In genomic region chr7:49688521-49689399, GRCm38 (mm10) we compare ENCODE assay signal across 17 mouse cellular contexts. TPM values are rescaled to one million over a fixed set of nuclear protein-coding genes. Genes with fewer than 3 reads are reported as not detected.
DNase-seq lines count a peak whose midpoint lies in the region; ATAC-seq and TF ChIP-seq lines count a peak whose summit lies in the region.
"Had no signal": no experiment of that assay in that cellular context is flagged by ENCODE, and none has a peak within 500 bp of the region (broad histone marks: within the 10 kb centered on the region; RNA-seq: fewer than 3 reads in every experiment).

No protein-coding gene starts in this region.

- H3K4me2 ChIP-seq in kidney, embryonic 16.5 days (replicated peaks; ENCODE audit: low read depth, low read length), result no peak overlapping the region
- peak overlapping the region; percentile 12; the same call in 1 of the 2 replicates for H3K4me2 ChIP-seq in stomach, embryonic 14.5 days (replicated peaks; ENCODE audit: low read depth, low read length)
- H3K4me2 ChIP-seq in stomach, postnatal 0 days (replicated peaks; ENCODE audit: low read depth), result no peak overlapping the region
- H3K4me2 ChIP-seq: forebrain, embryonic 15.5 days; hindbrain, embryonic 14.5 days had no signal

- H3K4me1 ChIP-seq in kidney, embryonic 16.5 days (ENCODE audit: insufficient read depth, low read length), result no peaks in the 10 kb centered on the region; the same call in 1 of the 2 replicates
- no peaks in the 10 kb centered on the region for H3K4me1 ChIP-seq in stomach, embryonic 14.5 days (ENCODE audit: control insufficient read depth, insufficient read depth, low read length)
- no peaks in the 10 kb centered on the region for H3K4me1 ChIP-seq in stomach, postnatal 0 days (replicated peaks; ENCODE audit: control insufficient read depth, insufficient read depth)

- peak; percentile 17 for DNase-seq in heart, adult 11 months
- no peak for DNase-seq in heart, adult 8-10 months (ENCODE audit: low spot score)
- DNase-seq in kidney, postnatal 25 days, result no peak
- DNase-seq in stomach, postnatal 0 days (ENCODE audit: low spot score), result no peak
- no peak for DNase-seq in adrenal gland, adult 8-10 months
- DNase-seq: cerebellum, adult 9-10 months; kidney, adult 8-10 months; lung, postnatal 10 days; thymus, adult 2 months had no signal

- H3K36me3 ChIP-seq in kidney, embryonic 16.5 days (ENCODE audit: insufficient read depth, low read length), result no peaks in the 10 kb centered on the region
- H3K36me3 ChIP-seq in stomach, embryonic 14.5 days (ENCODE audit: control insufficient read depth, insufficient read depth, low read length), result no peaks in the 10 kb centered on the region
- H3K36me3 ChIP-seq in stomach, postnatal 0 days (ENCODE audit: control insufficient read depth, insufficient read depth, low read length), result no peaks in the 10 kb centered on the region
- H3K36me3 ChIP-seq: forebrain, embryonic 15.5 days had no signal

- no peak overlapping the region for H3K27ac ChIP-seq in kidney, embryonic 16.5 days (ENCODE audit: low read length)
- no peak overlapping the region for H3K27ac ChIP-seq in stomach, embryonic 14.5 days (ENCODE audit: low read length)
- H3K27ac ChIP-seq in stomach, postnatal 0 days (replicated peaks), result no peak overlapping the region
- H3K27ac ChIP-seq: forebrain, embryonic 15.5 days; hindbrain, embryonic 14.5 days; layer of hippocampus, adult 2 months had no signal

- WGBS in kidney, embryonic 16.5 days, result 5% methylated on average over 10 of the region's 10 CpGs
- 9% methylated on average over 10 of the region's 10 CpGs for WGBS in stomach, embryonic 14.5 days
- 10% methylated on average over 10 of the region's 10 CpGs for WGBS in stomach, postnatal 0 days

- peaks cover 79% of the 10 kb centered on the region for H3K27me3 ChIP-seq in kidney, embryonic 16.5 days (ENCODE audit: insufficient read depth, low read length)
- H3K27me3 ChIP-seq in stomach, embryonic 14.5 days (ENCODE audit: control insufficient read depth, insufficient read depth, low read length), result peaks cover 27% of the 10 kb centered on the region; the same call in 1 of the 2 replicates
- H3K27me3 ChIP-seq in stomach, postnatal 0 days (ENCODE audit: control insufficient read depth, insufficient read depth, low read length), result no peaks in the 10 kb centered on the region

- no peak for TF ChIP-seq CTCF in stomach, postnatal 0 days (IDR thresholded peaks at IDR 0.05; ENCODE audit: low read depth)

- no peak overlapping the region for H3K4me3 ChIP-seq in kidney, embryonic 16.5 days (ENCODE audit: low read length)
- no peak overlapping the region for H3K4me3 ChIP-seq in stomach, embryonic 14.5 days (ENCODE audit: low read depth, low read length)
- H3K4me3 ChIP-seq in stomach, postnatal 0 days (ENCODE audit: low read depth, low read length), result no peak overlapping the region
- H3K4me3 ChIP-seq: forebrain, embryonic 15.5 days; layer of hippocampus, adult 2 months had no signal

- no peak for TF ChIP-seq EP300 in stomach, postnatal 0 days (optimal IDR thresholded peaks at IDR 0.05)

- ATAC-seq in kidney, embryonic 16.5 days (ENCODE audit: low FRiP score, low TSS enrichment), result 0 out of 2 replicates have a peak, but pooled peaks have one; percentile 19
- no peak for ATAC-seq in stomach, embryonic 14.5 days (ENCODE audit: insufficient number of reproducible peaks, insufficient read depth, low FRiP score, low read depth)
- ATAC-seq in stomach, postnatal 0 days (ENCODE audit: low FRiP score, low TSS enrichment), result no peak
- no peak for ATAC-seq in CD4-positive, CD25-positive, alpha-beta regulatory T cell, adult 4 months
- ATAC-seq: forebrain, embryonic 15.5 days had no signal

- H3K9me3 ChIP-seq in kidney, embryonic 16.5 days (ENCODE audit: low read length), result no peaks in the 10 kb centered on the region
- no peaks in the 10 kb centered on the region for H3K9me3 ChIP-seq in stomach, embryonic 14.5 days (ENCODE audit: control insufficient read depth, low read depth, low read length)
- H3K9me3 ChIP-seq in stomach, postnatal 0 days (ENCODE audit: control insufficient read depth, low read length), result no peaks in the 10 kb centered on the region
- H3K9me3 ChIP-seq: forebrain, embryonic 15.5 days had no signal

- no peak overlapping the region for H3K9ac ChIP-seq in kidney, embryonic 16.5 days (replicated peaks; ENCODE audit: low read length)
- no peak overlapping the region for H3K9ac ChIP-seq in stomach, embryonic 14.5 days (replicated peaks; ENCODE audit: low read depth, low read length)
- H3K9ac ChIP-seq in stomach, postnatal 0 days (ENCODE audit: low read length), result no peak overlapping the region
- H3K9ac ChIP-seq: forebrain, embryonic 15.5 days; hindbrain, embryonic 14.5 days had no signal

RNA-seq across cellular contexts. Expression of gene Dbx1, which starts 52.1 kb away (rescaled TPM):
- total RNA-seq in heart, adult 8-10 months (2022), result not detected
- polyA plus RNA-seq in kidney, embryonic 16.5 days (2015; fragmentation: Nextera tagmentation; extraction: Ambion mirVana), result not detected in 2 replicates
- polyA plus RNA-seq in stomach, embryonic 14.5 days (2014; fragmentation: Nextera tagmentation; extraction: Ambion mirVana), result not detected in 2 replicates
- not detected in 2 replicates for polyA plus RNA-seq in stomach, postnatal 0 days (2015; fragmentation: Nextera tagmentation; extraction: Ambion mirVana)
- total RNA-seq in adrenal gland, adult 8-10 months (2022), result not detected
- polyA plus RNA-seq in CD4-positive, CD25-positive, alpha-beta regulatory T cell, adult 4 months (2017; shearing (Covaris generic)), result not detected
- total RNA-seq: gastrocnemius, adult 8-10 months; layer of hippocampus, adult 2 months; neutrophil, adult 5-6 weeks had no signal
